Mouse (Mus musculus): Measurements from ENCODE around the gene Cyp2j6. TPM values are rescaled to one million over a fixed set of nuclear protein-coding genes. Genes with fewer than 3 reads are reported as not detected.
"Not testable (repeated sequence)": the region's sequence is repeated elsewhere in the genome, so short reads cannot be mapped to it uniquely, and the experiment has no call there.

Cyp2j6 gene
- total RNA-seq (2021), result 1 to 10 TPM; 6.2 to 6.6 TPM

- DNase-seq, result peak; percentile 14
- intact Hi-C loops (cut with DNase I), result no loop called here
Observed at GRCm38 (mm10) chr4:96553133-96553819, at the start of gene Cyp2j6. Cyp2j6 (minus strand) TSS chr4:96553661.

- intact Hi-C loops (cut with DNase I), result no loop called here
- DNase-seq, result peak; percentile 75
Observed at GRCm38 (mm10) chr4:96591791-96592150, 38.3 kb upstream of the Cyp2j6 start.

- DNase-seq, result peak; percentile 63
- intact Hi-C loops (cut with DNase I), result no loop called here
Observed at GRCm38 (mm10) chr4:96590911-96591790, 37.7 kb upstream of the Cyp2j6 start, which contains the start of gene Cyp2j9. Cyp2j9 (minus strand) TSS chr4:96591578.

- no peak for DNase-seq
- intact Hi-C loops (cut with DNase I), result no loop called here
Observed at GRCm38 (mm10) chr4:96581425-96582088, 28.1 kb upstream of the Cyp2j6 start.

GRCm38 (mm10) chr4:96580351-96580750, 26.9 kb upstream of the Cyp2j6 start:
- DNase-seq; intact Hi-C loops (cut with DNase I): not testable (repeated sequence)

- no peak for DNase-seq
- intact Hi-C loops (cut with DNase I), result no loop called here
Observed at GRCm38 (mm10) chr4:96569442-96569841, 16.0 kb upstream of the Cyp2j6 start.

- intact Hi-C loops (cut with DNase I), result no loop called here
- no peak for DNase-seq
Observed at GRCm38 (mm10) chr4:96567988-96568387, 14.5 kb upstream of the Cyp2j6 start.

- no peak for DNase-seq
- intact Hi-C loops (cut with DNase I), result no loop called here
Observed at GRCm38 (mm10) chr4:96565808-96566207, 12.3 kb upstream of the Cyp2j6 start.

GRCm38 (mm10) chr4:96560464-96560863, 7.0 kb upstream of the Cyp2j6 start:
- intact Hi-C loops (cut with DNase I), result no loop called here
- no peak for DNase-seq

GRCm38 (mm10) chr4:96559781-96560180, 6.3 kb upstream of the Cyp2j6 start:
- intact Hi-C loops (cut with DNase I), result no loop called here
- DNase-seq, result no peak

- no peak for DNase-seq
- intact Hi-C loops (cut with DNase I), result no loop called here
Observed at GRCm38 (mm10) chr4:96551619-96552018, 1.8 kb downstream of the Cyp2j6 start.

GRCm38 (mm10) chr4:96545976-96546375, 7.5 kb downstream of the Cyp2j6 start:
- intact Hi-C loops (cut with DNase I), result no loop called here
- no peak for DNase-seq

- DNase-seq, result peak; percentile 7
- intact Hi-C loops (cut with DNase I), result loop anchor here (10.0 kb wide), 1 partner anchor 251 kb away; no protein-coding TSS in a partner anchor
Observed at GRCm38 (mm10) chr4:96525772-96526171, 27.7 kb downstream of the Cyp2j6 start.

GRCm38 (mm10) chr4:96522256-96522655, 31.2 kb downstream of the Cyp2j6 start:
- intact Hi-C loops (cut with DNase I), result loop anchor here (10.0 kb wide), 1 partner anchor 247 kb away; no protein-coding TSS in a partner anchor
- DNase-seq, result no peak

- DNase-seq, result no peak
- intact Hi-C loops (cut with DNase I), result no loop called here
Observed at GRCm38 (mm10) chr4:96510083-96510482, 43.4 kb downstream of the Cyp2j6 start.

- DNase-seq, result no peak
- intact Hi-C loops (cut with DNase I), result no loop called here
Observed at GRCm38 (mm10) chr4:96507286-96507685, 46.2 kb downstream of the Cyp2j6 start, which contains the start of gene Cyp2j8. Cyp2j8 (minus strand) TSS chr4:96507386.

Other genes starting within 250 kb of the Cyp2j6 start
- not detected for gene Cyp2j11, start 205.0 kb downstream of the Cyp2j6 start, total RNA-seq (2021)
- gene Cyp2j8, start 46.3 kb downstream of the Cyp2j6 start, total RNA-seq (2021), result not detected
- gene Cyp2j9, start 37.9 kb upstream of the Cyp2j6 start, total RNA-seq (2021), result 1 to 10 TPM; 6.0 to 6.1 TPM
- gene Cyp2j5, start 110.5 kb upstream of the Cyp2j6 start, total RNA-seq (2021), result not detected
- gene Gm12695, start 231.5 kb upstream of the Cyp2j6 start, total RNA-seq (2021), result under 1 TPM in 1 of 2 experiments, not detected in 1; 0.20 TPM

Data from left cerebral cortex, postnatal 4 days (tissue).